ENCODE assay signal across 21 mouse cellular contexts in genomic region chr11:57044146-57044545, GRCm38 (mm10). TPM values are rescaled to one million over a fixed set of nuclear protein-coding genes. Genes with fewer than 3 reads are reported as not detected.
DNase-seq lines count a peak whose midpoint lies in the region; TF ChIP-seq lines count a peak whose summit lies in the region.
"Had no signal": no experiment of that assay in that cellular context is flagged by ENCODE, and none has a peak within 500 bp of the region (broad histone marks: within the 10 kb centered on the region; RNA-seq: fewer than 3 reads in every experiment).

No protein-coding gene starts in this region.

- DNase-seq in layer of hippocampus, adult 2 months (ENCODE audit: low spot score in 2 of 2) = peak; percentile 41 to 43
- DNase-seq in layer of hippocampus, postnatal 25 days (ENCODE audit: extremely low spot score in 1 of 2, low spot score in 1 of 2) = no peak
- DNase-seq in brain, adult 2 months (ENCODE audit: low read depth, low spot score) = peak; percentile 83
- DNase-seq in frontal cortex, postnatal 36 days (ENCODE audit: low spot score in 2 of 2) = peak; percentile 53 to 70
- peak; percentile 55 for DNase-seq in right cerebral cortex, postnatal 14 days
- no peak for DNase-seq in spleen, postnatal 36 days (ENCODE audit: low spot score in 2 of 2)
- no peak for DNase-seq in gastrocnemius, adult 8-10 months (ENCODE audit: low spot score in 2 of 2)
- DNase-seq: adrenal gland, postnatal 25 days; cerebellum, adult 11-12 months; cerebellum, postnatal 25 days; heart, postnatal 10 days; kidney, adult 18-20 months; kidney, postnatal 10 days; thymus, postnatal 4 days had no signal

- no peak for TF ChIP-seq CTCF in layer of hippocampus, adult 2 months (conservative IDR thresholded peaks at IDR 0.05)

- H3K27ac ChIP-seq in layer of hippocampus, adult 2 months = peak overlapping the region; percentile 74
- H3K27ac ChIP-seq: embryonic facial prominence, embryonic 15.5 days; limb, embryonic 12.5 days; liver, embryonic 14.5 days; lung, embryonic 15.5 days; macrophage had no signal

- peak overlapping the region; percentile 14; the same call in 1 of the 2 replicates for H3K4me3 ChIP-seq in layer of hippocampus, adult 2 months
- H3K4me3 ChIP-seq: embryonic facial prominence, embryonic 15.5 days; limb, embryonic 12.5 days; lung, embryonic 15.5 days; myocyte had no signal

RNA-seq across cellular contexts. Expression of gene Gria1, which starts 33.0 kb away (rescaled TPM):
- total RNA-seq in layer of hippocampus, adult 2 months (2021) = 100 to 1,000 TPM; 751 TPM
- total RNA-seq in layer of hippocampus, postnatal 25 days (2021) = 100 to 1,000 TPM; 673 to 728 TPM
- total RNA-seq in gastrocnemius, adult 8-10 months (2022) = under 1 TPM; 0.05 to 0.13 (median 0.09) TPM
- total RNA-seq: MEL had no signal

Comparison
In these comparisons a context has a peak if more than half of its experiments do, and no peak if none do; other contexts are left out.
1. DNase-seq: peak in layer of hippocampus, adult 2 months (2 of 2), brain, adult 2 months (single experiment), frontal cortex, postnatal 36 days (2 of 2) and right cerebral cortex, postnatal 14 days (single experiment); none in layer of hippocampus, postnatal 25 days (0 of 2), spleen, postnatal 36 days (0 of 2) and gastrocnemius, adult 8-10 months (0 of 2).
2. RNA of gene Gria1, which starts 33.0 kb away (total RNA-seq): 751 TPM in layer of hippocampus, adult 2 months and 673 to 728 TPM in layer of hippocampus, postnatal 25 days; 0.05 to 0.13 TPM in gastrocnemius, adult 8-10 months; every median in the first group is over 100 times any median in the second.